Mouse (Mus musculus) spleen, adult 2 months (tissue): ENCODE data around the gene Hoxd8.

ENCODE experiments used
- CTCF ChIP-seq: fragments of 200-500 bp; IDR thresholded peaks from 2 replicates; pipeline ENCODE4 v1.5.1; 2011; ENCODE audit warnings: mild to moderate bottlenecking, inconsistent platforms; ENCODE audit not compliant: insufficient read depth, insufficient read length, insufficient replicate concordance; ENCODE audit errors: extremely low read depth
- POLR2A ChIP-seq: fragments of 200-500 bp; IDR thresholded peaks from 2 replicates; pipeline ENCODE4 v1.6.1; 2011; ENCODE audit warnings: low read depth, low read length, inconsistent platforms

- TF ChIP-seq POLR2A (no peak), CTCF (no peak)
These were observed 27.9 kb upstream of the Hoxd8 start for GRCm38 (mm10) chr2:74676376-74677052.
